Mouse (Mus musculus) kidney, postnatal 0 days (tissue): ENCODE results near the gene Arhgap23. TPM values are rescaled to one million over a fixed set of nuclear protein-coding genes. Genes with fewer than 3 reads are reported as not detected.

Experiments
- ATAC-seq: fragments of 200-750 bp; cut with Nextera tagmentation; replicated peaks from 2 replicates; pipeline ENCODE4 v1.8.0; 2017; ENCODE audit warnings: low read depth, moderate number of reproducible peaks, moderate TSS enrichment, moderate library complexity; ENCODE audit not compliant: low FRiP score
- DNase-seq: peaks from one replicate; pipeline ENCODE4 v3.0.0-alpha.2; 2016; ENCODE audit warnings: low spot score
- H3K27ac ChIP-seq: fragments of 300-500 bp; sonication (generic); 2 replicates; pipeline ENCODE4 v1.5.1; 2014; ENCODE audit warnings: mild to moderate bottlenecking
- H3K27me3 ChIP-seq: fragments of 300-500 bp; sonication (generic); 2 replicates; pipeline ENCODE4 v1.6.1; 2014; ENCODE audit warnings: low read length, mixed read lengths; ENCODE audit not compliant: insufficient read depth
- H3K36me3 ChIP-seq: fragments of 300-500 bp; sonication (generic); 2 replicates; pipeline ENCODE4 v1.6.1; 2014; ENCODE audit warnings: low read length, mixed read lengths; ENCODE audit not compliant: insufficient read depth
- H3K4me1 ChIP-seq: fragments of 300-500 bp; sonication (generic); replicated peaks from 2 replicates; pipeline ENCODE4 v1.6.1; 2014; ENCODE audit warnings: antibody characterized with exemption, low read length, mixed read lengths; ENCODE audit not compliant: insufficient read depth
- H3K4me2 ChIP-seq: fragments of 300-500 bp; sonication (generic); 2 replicates; pipeline ENCODE4 v1.6.1; 2014; ENCODE audit warnings: mild to moderate bottlenecking, low read length, moderate library complexity, mixed read lengths
- H3K4me3 ChIP-seq: fragments of 300-500 bp; sonication (generic); replicated peaks from 2 replicates; pipeline ENCODE4 v1.5.1; 2014; ENCODE audit warnings: low read depth, low read length
- H3K9ac ChIP-seq: fragments of 300-500 bp; sonication (generic); 2 replicates; pipeline ENCODE4 v1.6.1; 2014; ENCODE audit warnings: low read depth, low read length
- H3K9me3 ChIP-seq: fragments of 300-500 bp; sonication (generic); replicated peaks from 2 replicates; pipeline ENCODE4 v1.6.1; 2016; ENCODE audit warnings: low read length, inconsistent platforms, mixed read lengths
- CTCF ChIP-seq: IDR thresholded peaks from 2 replicates; pipeline ENCODE4 v1.5.1; 2016; ENCODE audit warnings: antibody characterized with exemption, low read depth, mild to moderate bottlenecking, moderate library complexity
- WGBS: fragments of 180-500 bp; shearing (Covaris S2); extraction: QIAGEN DNeasy Blood & Tissue Kit; methylation state at CpG from one replicate; pipeline ENCODE4 v1.1.7; 2014; 5-methylcytosine and 5-hydroxymethylcytosine counted together
- polyA plus RNA-seq: library from polyadenylated mRNA; unstranded; fragments of >200 nt; fragmentation: Nextera tagmentation; extraction: Ambion mirVana; gene quantifications from 2 replicates; pipeline ENCODE4 v1.2.1, GENCODE M21; 2015

Gene Arhgap23
- polyA plus RNA-seq, 1 experiment from 2014 or later: 5.7 TPM

DNA sequence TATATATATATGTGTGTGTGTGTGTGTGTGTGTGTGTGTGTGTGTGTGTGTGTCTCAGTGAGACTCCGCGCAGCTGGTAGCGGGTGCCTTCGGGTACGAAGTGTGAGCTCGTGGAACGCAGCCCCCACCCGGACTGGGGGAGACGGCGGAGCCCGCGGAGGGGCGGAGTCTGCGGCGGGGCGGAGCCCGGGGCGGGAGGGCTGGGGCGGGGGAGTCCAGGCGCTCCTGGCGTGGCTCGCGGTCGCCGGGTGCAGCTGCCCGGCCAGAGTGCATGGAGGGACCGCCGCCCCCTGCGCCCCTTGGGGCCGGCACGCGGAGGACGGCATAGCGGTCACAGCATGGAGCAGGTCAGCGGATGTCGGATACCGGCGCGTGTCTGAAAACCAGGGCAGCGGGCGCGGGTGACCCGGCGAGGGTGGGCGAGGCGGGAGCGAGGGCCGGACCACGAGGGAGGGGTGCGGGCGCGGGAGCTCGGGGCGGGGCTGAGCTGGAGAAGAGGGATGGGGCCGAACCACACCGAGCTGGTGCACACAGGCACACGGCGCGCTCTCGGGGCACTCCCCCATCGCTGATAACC is 11.1 kb upstream of the Arhgap23 start:
- 1% methylated on average over 48 of the region's 61 CpGs for WGBS
- peak overlapping the region; percentile 48; the same call in 1 of the 2 replicates for H3K9ac ChIP-seq
- peak overlapping the region; percentile 99 for H3K4me2 ChIP-seq
- peaks cover 23% of the 10 kb centered on the region for H3K4me1 ChIP-seq
- peak overlapping the region; percentile 38 for H3K4me3 ChIP-seq
- TF ChIP-seq CTCF: no peak
- H3K36me3 ChIP-seq: no peaks in the 10 kb centered on the region
- H3K9me3 ChIP-seq: no peaks in the 10 kb centered on the region
- H3K27me3 ChIP-seq: no peaks in the 10 kb centered on the region
- no peak overlapping the region for H3K27ac ChIP-seq
- DNase-seq (peak; percentile 48), ATAC-seq (peak; percentile 55)

DNA sequence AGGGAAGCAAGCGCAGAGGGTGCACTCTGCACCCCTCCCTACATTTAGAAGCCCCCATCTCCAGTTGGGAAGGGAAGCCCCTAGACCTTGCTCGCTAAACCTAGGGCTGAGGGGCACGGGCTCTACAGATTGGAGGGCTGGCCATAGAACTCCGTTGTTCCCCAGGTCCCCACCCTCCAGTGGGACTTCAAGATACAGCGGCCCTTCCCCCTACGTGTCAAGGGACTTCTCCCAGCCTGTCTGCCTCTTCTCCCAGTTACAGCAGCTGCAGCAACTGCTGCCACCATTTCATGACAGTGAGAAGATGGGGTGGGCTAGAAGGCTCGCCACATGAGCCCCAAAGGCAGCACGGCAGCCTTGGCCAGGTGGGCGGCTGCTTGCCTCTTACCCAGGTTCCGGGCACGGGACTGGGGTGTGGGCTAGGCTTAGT is 10.6 kb upstream of the Arhgap23 start:
- H3K4me2 ChIP-seq: peak overlapping the region; percentile 99
- TF ChIP-seq CTCF: no peak
- 1% methylated on average over 11 of the region's 11 CpGs for WGBS
- DNase-seq (peak; percentile 50), ATAC-seq (peak; percentile 9; the same call in 1 of the 2 replicates)
- no peaks in the 10 kb centered on the region for H3K9me3 ChIP-seq
- no peaks in the 10 kb centered on the region for H3K36me3 ChIP-seq
- no peaks in the 10 kb centered on the region for H3K27me3 ChIP-seq
- H3K27ac ChIP-seq: no peak overlapping the region
- H3K4me1 ChIP-seq: peaks cover 23% of the 10 kb centered on the region
- H3K4me3 ChIP-seq: peak overlapping the region; percentile 38
- H3K9ac ChIP-seq: peak overlapping the region; percentile 48; the same call in 1 of the 2 replicates

GRCm38 (mm10) chr11:97406094-97406951 is 9.0 kb upstream of the Arhgap23 start:
- peak; percentile 40 for DNase-seq
- no peak for ATAC-seq
- Histone ChIP-seq H3K27ac (no peak overlapping the region), H3K4me3 (no peak overlapping the region), H3K27me3 (no peaks in the 10 kb centered on the region), H3K4me2 (peak overlapping the region; percentile 14; the same call in 1 of the 2 replicates), H3K4me1 (peaks cover 23% of the 10 kb centered on the region), H3K9ac (no peak overlapping the region), H3K9me3 (no peaks in the 10 kb centered on the region), H3K36me3 (no peaks in the 10 kb centered on the region)
- WGBS: 60% methylated on average over 10 of the region's 10 CpGs
- TF ChIP-seq CTCF: no peak

- peaks cover 25% of the 10 kb centered on the region for H3K4me1 ChIP-seq
- ATAC-seq: no peak
- no peak overlapping the region for H3K4me3 ChIP-seq
- no peaks in the 10 kb centered on the region for H3K36me3 ChIP-seq
- WGBS: 76% methylated on average over 3 of the region's 3 CpGs
- TF ChIP-seq CTCF: no peak
- no peak overlapping the region for H3K4me2 ChIP-seq
- no peaks in the 10 kb centered on the region for H3K27me3 ChIP-seq
- no peaks in the 10 kb centered on the region for H3K9me3 ChIP-seq
- H3K27ac ChIP-seq: no peak overlapping the region
- no peak overlapping the region for H3K9ac ChIP-seq
- DNase-seq: no peak
Measured at GRCm38 (mm10) chr11:97407456-97407855, 7.9 kb upstream of the Arhgap23 start.

DNA sequence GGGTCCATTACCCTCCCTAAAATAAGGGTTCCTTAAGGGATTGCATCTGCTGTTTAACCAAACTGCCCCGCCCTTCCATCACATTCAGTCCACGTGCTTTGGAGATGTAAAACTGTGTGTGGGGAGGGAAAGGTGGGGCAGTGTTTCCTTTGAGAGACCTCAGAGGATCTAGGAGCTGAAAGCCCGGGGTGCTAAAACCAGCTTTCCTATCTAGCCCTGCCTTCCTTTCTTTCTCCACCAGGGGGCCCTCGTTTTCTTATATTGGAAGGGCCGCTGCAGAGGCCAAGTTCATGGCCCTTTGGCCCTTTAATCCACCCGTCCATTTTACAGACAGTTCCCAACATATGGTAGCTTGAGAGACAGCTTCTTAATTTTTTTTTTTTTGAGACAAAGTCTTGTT is 7.2 kb upstream of the Arhgap23 start:
- DNase-seq (peak; percentile 84), ATAC-seq (no peak)
- Histone ChIP-seq H3K4me2 (no peak overlapping the region), H3K36me3 (no peaks in the 10 kb centered on the region), H3K27me3 (no peaks in the 10 kb centered on the region), H3K9me3 (no peaks in the 10 kb centered on the region), H3K4me3 (no peak overlapping the region), H3K9ac (no peak overlapping the region), H3K4me1 (peaks cover 25% of the 10 kb centered on the region), H3K27ac (no peak overlapping the region)
- peak; percentile 79 for TF ChIP-seq CTCF
- WGBS: 2% methylated on average over 6 of the region's 6 CpGs

GRCm38 (mm10) chr11:97410958-97411357 is 4.4 kb upstream of the Arhgap23 start:
- Histone ChIP-seq H3K4me1 (peaks cover 14% of the 10 kb centered on the region), H3K27me3 (no peaks in the 10 kb centered on the region), H3K27ac (no peak overlapping the region), H3K4me3 (no peak overlapping the region), H3K36me3 (no peaks in the 10 kb centered on the region), H3K9me3 (no peaks in the 10 kb centered on the region), H3K9ac (no peak overlapping the region), H3K4me2 (no peak overlapping the region)
- ATAC-seq (no peak), DNase-seq (no peak)
- 70% methylated on average over 4 of the region's 4 CpGs for WGBS
- no peak for TF ChIP-seq CTCF
